Mouse (Mus musculus) lung, postnatal 0 days (tissue): Measurements from ENCODE around the gene Cyp11a1.

Experiments
- CTCF ChIP-seq: IDR thresholded peaks from 2 replicates; pipeline ENCODE4 v1.5.1; 2016; ENCODE audit warnings: antibody characterized with exemption, mild to moderate bottlenecking
- EP300 ChIP-seq: IDR thresholded peaks from 2 replicates; pipeline ENCODE4 v1.6.1; 2016; ENCODE audit warnings: antibody characterized with exemption, mild to moderate bottlenecking, control low read depth

DNA sequence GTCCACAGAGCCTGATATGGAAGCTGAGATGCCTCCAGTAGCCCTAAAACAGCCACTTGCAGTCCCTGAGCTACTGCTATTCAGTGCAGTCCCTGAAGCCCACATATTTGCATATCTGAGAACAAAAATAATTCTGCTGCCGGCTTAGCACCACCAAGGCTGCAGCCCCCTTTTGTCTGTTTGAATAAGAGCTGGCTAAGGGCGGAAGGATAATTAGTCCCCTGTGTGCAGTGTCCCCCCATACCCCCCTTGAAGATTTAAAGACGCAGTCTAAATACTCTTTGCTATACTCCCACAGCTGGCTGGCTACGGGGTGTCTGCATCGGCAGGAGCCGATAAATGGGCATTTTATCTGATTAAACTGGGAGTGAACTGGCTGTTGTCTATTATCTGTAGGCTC lies 42.4 kb downstream of the Cyp11a1 start:
- TF ChIP-seq CTCF (no peak), EP300 (no peak)
